Mouse (Mus musculus) midbrain, embryonic 13.5 days (tissue): ENCODE data around the gene Ift74. TPM values are rescaled to one million over a fixed set of nuclear protein-coding genes. Genes with fewer than 3 reads are reported as not detected.

ENCODE experiments used
- ATAC-seq: fragments of 200-750 bp; cut with Nextera tagmentation; 2 replicates; pipeline ENCODE4 v1.8.0; 2017; ENCODE audit warnings: mild to moderate bottlenecking, moderate TSS enrichment, moderate library complexity
- H3K27ac ChIP-seq: fragments of 300-500 bp; sonication (generic); 2 replicates; pipeline ENCODE4 v1.5.1; 2015; ENCODE audit warnings: inconsistent platforms, mild to moderate bottlenecking, moderate library complexity
- H3K27me3 ChIP-seq: fragments of 300-500 bp; sonication (generic); 2 replicates; pipeline ENCODE4 v1.6.1; 2015; ENCODE audit warnings: mild to moderate bottlenecking, inconsistent platforms
- H3K36me3 ChIP-seq: fragments of 300-500 bp; sonication (generic); 2 replicates; pipeline ENCODE4 v1.6.1; 2015; ENCODE audit warnings: mild to moderate bottlenecking, inconsistent platforms
- H3K4me1 ChIP-seq: fragments of 300-500 bp; sonication (generic); replicated peaks from 2 replicates; pipeline ENCODE4 v1.6.1; 2015; ENCODE audit warnings: inconsistent platforms
- H3K4me2 ChIP-seq: fragments of 300-500 bp; sonication (generic); replicated peaks from 2 replicates; pipeline ENCODE4 v1.6.1; 2015; ENCODE audit warnings: moderate library complexity, mild to moderate bottlenecking, inconsistent platforms
- H3K4me3 ChIP-seq: fragments of 300-500 bp; sonication (generic); replicated peaks from 2 replicates; pipeline ENCODE4 v1.5.1; 2015; ENCODE audit warnings: mild to moderate bottlenecking, inconsistent platforms
- H3K9ac ChIP-seq: fragments of 300-500 bp; sonication (generic); replicated peaks from 2 replicates; pipeline ENCODE4 v1.6.1; 2015; ENCODE audit warnings: mild to moderate bottlenecking, inconsistent platforms
- H3K9me3 ChIP-seq: fragments of 300-500 bp; sonication (generic); 2 replicates; pipeline ENCODE4 v1.6.1; 2016; ENCODE audit warnings: mild to moderate bottlenecking, inconsistent platforms
- WGBS: fragments of 180-500 bp; shearing (Covaris S2); methylation state at CpG from one replicate; pipeline ENCODE4 v1.1.7; 2015; 5-methylcytosine and 5-hydroxymethylcytosine counted together
- microRNA counts: library from miRNA; unstranded; fragments of <30 nt; microRNA quantifications from one replicate; lab custom pipeline; 2016
- microRNA-seq: library from miRNA; unstranded; fragments of <30 nt; microRNA quantifications from one replicate; pipeline ENCODE4, GENCODE M21; 2016
- polyA plus RNA-seq: library from polyadenylated mRNA; unstranded; fragments of >200 nt; fragmentation: Nextera tagmentation; extraction: Ambion mirVana; gene quantifications from 2 replicates; pipeline ENCODE4 v1.2.1, GENCODE M21; 2015

The Ift74 gene
- polyA plus RNA-seq, 1 experiment from 2014 or later: 39.4 TPM

DNA sequence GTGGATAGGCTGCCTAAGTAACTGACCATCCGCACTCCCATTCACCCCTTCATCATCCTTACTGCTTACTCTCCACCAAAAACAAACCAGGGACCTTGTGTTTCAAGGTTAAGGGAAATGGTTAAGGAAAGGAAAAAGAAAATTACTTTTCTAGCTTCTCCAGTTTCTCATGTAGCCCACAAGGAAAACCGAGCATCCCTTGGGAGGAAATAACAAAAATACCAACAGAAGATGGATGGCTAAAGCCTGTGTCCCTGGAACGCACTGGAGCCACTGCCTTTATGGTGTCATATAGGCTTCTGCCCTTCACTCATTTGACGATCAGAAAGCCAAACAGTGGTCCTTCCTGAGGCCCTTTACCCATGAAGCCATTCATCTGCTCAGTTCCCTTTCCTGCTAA, 97.1 kb downstream of the Ift74 start:
- 90% methylated on average over 4 of the region's 4 CpGs for WGBS
- H3K4me1 ChIP-seq: no peaks in the 10 kb centered on the region

DNA sequence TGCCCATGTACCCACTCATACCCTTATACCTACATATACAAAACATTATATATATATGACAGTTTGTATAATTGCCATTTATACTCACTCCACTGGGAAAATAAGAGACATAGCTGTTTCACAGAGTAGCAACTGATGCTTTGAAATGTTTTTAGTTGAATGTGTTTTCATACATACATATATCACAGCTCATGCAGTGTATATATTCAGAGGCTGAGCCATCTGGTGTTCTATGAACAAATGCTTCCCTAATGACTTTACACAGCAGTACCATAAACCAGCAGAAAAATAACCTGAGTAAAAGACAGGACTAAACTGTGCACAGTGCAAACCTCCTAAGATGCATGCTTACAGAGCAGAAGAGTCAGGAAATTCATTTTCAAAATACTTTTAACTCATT, 99.5 kb downstream of the Ift74 start:
- Histone ChIP-seq H3K4me3 (no peak overlapping the region), H3K4me1 (no peaks in the 10 kb centered on the region), H3K27ac (no peak overlapping the region), H3K27me3 (no peaks in the 10 kb centered on the region), H3K36me3 (no peaks in the 10 kb centered on the region), H3K4me2 (no peak overlapping the region), H3K9ac (no peak overlapping the region), H3K9me3 (no peaks in the 10 kb centered on the region)
- ATAC-seq: no peak

More for the DNA sequence above, 97.1 kb downstream of the Ift74 start:
- Histone ChIP-seq H3K36me3 (no peaks in the 10 kb centered on the region), H3K27me3 (no peaks in the 10 kb centered on the region), H3K4me2 (no peak overlapping the region), H3K4me3 (no peak overlapping the region), H3K27ac (no peak overlapping the region), H3K9ac (no peak overlapping the region), H3K9me3 (no peaks in the 10 kb centered on the region)
- ATAC-seq: no peak

DNA sequence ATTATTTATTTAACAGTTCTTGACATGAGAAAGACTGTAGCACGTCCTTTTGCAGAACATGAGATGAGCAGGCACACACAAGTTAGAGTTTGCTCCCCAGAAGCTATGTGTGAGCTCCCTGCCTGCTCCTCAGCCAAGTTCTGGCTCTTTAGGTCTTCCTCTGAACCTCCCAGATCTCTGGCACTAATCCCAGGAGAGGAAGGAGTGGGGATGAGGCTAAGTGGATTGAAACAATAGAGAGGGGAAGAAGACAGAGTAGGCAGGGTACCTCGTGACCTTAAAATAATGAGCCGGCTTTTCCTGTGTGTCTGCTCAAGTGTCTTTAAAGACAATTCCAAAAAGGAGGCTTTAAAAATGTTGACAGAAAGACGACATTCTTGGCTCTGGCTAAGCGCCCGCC, 100.9 kb downstream of the Ift74 start:
- no peak overlapping the region for H3K4me2 ChIP-seq

DNA sequence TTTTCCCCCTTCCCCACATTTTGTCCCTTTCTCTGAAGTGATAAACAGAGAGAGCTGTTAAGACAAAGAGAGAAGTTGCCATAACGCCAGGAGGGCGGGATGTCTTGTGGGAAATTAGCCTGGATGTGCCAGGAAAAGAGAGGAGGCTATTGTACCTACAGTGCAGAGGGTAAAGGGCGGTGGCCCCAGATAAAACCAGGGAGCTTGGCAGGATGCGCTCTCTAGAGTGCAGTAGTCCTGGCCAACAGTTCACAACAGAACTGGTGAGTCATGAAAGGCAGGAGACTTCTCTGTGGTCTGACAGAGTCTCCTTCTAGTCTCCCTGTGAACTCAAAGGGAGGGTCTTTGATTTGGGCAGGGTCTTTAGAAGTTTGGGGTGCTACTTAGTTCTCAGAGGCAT, 111.5 kb downstream of the Ift74 start:
- WGBS: 84% methylated on average over 4 of the region's 4 CpGs
- no peak overlapping the region for H3K4me2 ChIP-seq
- H3K9me3 ChIP-seq: no peaks in the 10 kb centered on the region
- no peak for ATAC-seq
- no peaks in the 10 kb centered on the region for H3K4me1 ChIP-seq
- H3K4me3 ChIP-seq: no peak overlapping the region
- no peaks in the 10 kb centered on the region for H3K36me3 ChIP-seq
- no peaks in the 10 kb centered on the region for H3K27me3 ChIP-seq
- no peak overlapping the region for H3K27ac ChIP-seq
- no peak overlapping the region for H3K9ac ChIP-seq

More for the DNA sequence above, 100.9 kb downstream of the Ift74 start:
- no peak overlapping the region for H3K27ac ChIP-seq
- no peaks in the 10 kb centered on the region for H3K9me3 ChIP-seq
- H3K9ac ChIP-seq: no peak overlapping the region
- H3K27me3 ChIP-seq: no peaks in the 10 kb centered on the region
- 45% methylated on average over 6 of the region's 6 CpGs for WGBS
- no peak for ATAC-seq
- no peak overlapping the region for H3K4me3 ChIP-seq
- no peaks in the 10 kb centered on the region for H3K4me1 ChIP-seq
- H3K36me3 ChIP-seq: no peaks in the 10 kb centered on the region

DNA sequence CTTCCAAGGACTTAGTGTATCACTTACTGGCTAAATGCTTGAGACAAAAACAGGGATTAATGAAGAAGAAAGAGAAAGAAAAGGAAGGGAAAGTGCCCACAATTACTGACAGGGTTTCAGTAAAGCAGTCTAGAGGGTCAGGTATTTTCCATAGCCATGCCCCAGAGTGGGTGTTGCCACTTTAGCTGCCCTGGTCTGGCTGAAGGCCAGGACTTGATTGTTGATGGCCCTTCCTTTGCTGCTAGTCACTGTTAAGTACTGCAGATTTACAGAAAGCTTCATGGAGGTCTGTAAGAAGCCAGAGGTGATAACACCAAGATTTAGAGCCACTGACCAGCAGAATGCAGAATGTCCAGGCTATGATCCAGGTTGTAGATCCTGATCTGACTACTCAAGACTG, 118.4 kb downstream of the Ift74 start:
- no peaks in the 10 kb centered on the region for H3K36me3 ChIP-seq
- ATAC-seq: no peak
- H3K4me1 ChIP-seq: no peaks in the 10 kb centered on the region
- H3K9ac ChIP-seq: no peak overlapping the region
- no peak overlapping the region for H3K27ac ChIP-seq
- no peak overlapping the region for H3K4me2 ChIP-seq
- no peaks in the 10 kb centered on the region for H3K27me3 ChIP-seq
- H3K9me3 ChIP-seq: no peaks in the 10 kb centered on the region; the same call in 1 of the 2 replicates
- H3K4me3 ChIP-seq: no peak overlapping the region

DNA sequence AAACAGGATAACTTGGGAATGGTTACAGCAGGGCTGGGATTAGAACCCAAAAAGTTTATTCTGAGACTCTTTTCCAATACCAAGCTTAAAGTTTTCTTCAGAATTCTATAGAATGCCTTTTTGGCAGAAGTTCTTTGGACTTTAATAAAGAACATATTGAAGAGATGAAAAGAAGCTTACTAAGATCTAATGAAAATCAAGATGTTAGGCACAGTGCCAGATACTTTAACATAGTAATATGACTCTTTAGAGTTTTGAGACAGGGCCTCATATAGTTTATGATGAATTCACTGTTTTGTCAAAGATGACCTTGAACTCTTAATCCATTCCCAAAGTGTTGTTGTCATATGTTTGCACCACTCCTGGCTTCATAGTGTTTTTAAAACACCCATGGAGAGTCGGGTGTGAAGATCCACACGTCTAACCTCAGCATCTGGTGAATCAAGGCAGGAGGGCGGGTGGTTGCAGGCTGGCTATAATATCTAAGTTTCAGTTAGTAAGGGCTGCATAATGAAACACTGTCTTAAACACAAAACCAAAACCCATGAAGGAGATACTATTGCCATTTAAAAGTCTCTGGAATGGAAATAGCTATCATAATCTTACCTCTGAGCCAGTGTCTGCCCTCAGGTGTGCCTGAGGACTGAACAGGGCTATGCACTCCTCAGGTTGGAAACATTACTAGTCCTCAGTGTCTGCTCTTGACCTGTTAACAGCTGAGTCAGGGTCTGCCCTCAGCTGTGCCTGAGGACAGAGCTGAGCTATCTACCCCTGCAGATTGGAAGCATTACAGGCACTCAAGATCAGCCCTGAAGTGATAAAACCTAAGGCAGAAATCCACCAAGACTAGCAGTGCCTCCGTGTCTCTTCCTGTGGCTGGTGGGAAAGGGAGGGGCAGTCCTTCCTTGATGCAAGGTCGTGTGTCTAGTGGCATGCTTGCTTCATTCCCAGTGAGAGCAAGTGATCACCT, 123.3 kb downstream of the Ift74 start:
- Histone ChIP-seq H3K4me1 (no peaks in the 10 kb centered on the region), H3K9ac (no peak overlapping the region), H3K27me3 (no peaks in the 10 kb centered on the region), H3K4me3 (no peak overlapping the region), H3K9me3 (no peaks in the 10 kb centered on the region; the same call in 1 of the 2 replicates), H3K36me3 (no peaks in the 10 kb centered on the region), H3K4me2 (no peak overlapping the region), H3K27ac (no peak overlapping the region)
- 76% methylated on average over 5 of the region's 5 CpGs for WGBS
- ATAC-seq: no peak

DNA sequence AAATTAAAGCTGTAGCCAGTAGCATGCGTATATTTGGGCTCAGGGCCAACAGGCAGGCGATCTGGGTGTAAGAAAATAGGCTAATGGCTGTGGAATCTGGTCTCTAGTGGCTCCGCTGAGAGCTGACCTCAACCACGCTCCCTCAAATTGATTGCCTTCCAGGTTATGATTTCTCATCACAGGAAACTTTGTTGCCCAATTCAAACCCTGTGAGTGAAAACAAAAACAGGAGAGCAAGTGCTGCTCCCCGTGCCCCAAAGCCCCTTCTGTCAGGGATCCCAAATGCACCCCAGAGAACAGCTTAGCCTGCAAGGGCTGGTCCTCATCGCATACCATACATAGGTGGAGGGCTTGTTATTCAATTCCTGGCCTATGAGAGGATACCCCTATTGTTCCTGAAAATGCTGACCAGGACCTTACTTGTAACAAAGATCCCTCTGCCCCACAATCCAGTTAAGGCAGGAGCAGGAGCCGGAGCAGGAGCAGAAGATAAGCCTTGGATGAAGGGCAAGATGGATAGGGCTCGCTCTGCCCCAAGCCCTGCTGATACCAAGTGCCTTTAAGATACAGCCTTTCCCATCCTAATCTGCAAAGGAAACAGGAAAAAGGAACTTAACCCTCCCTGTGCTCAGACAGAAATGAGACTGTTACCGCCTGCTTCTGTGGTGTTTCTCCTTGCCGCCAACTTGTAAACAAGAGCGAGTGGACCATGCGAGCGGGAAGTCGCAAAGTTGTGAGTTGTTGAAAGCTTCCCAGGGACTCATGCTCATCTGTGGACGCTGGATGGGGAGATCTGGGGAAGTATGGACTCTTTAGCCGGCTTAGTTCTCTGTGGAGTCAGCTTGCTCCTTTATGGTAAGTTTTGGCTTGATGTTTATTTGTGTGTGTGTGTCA, 124.8 kb downstream of the Ift74 start, which contains the start of gene Tek:
TSS of gene Tek (plus strand) at position 452 of the 894 bp plus-strand sequence.
- H3K27me3 ChIP-seq: no peaks in the 10 kb centered on the region
- WGBS: 76% methylated on average over 16 of the region's 16 CpGs
- ATAC-seq: no peak
- no peak within 1 kb of the TSS for H3K4me3 ChIP-seq
- no peaks in the 10 kb centered on the region for H3K4me1 ChIP-seq
- no peak within 1 kb of the TSS for H3K9ac ChIP-seq
- H3K27ac ChIP-seq: no peak within 1 kb of the TSS
- H3K36me3 ChIP-seq: no peaks in the 10 kb centered on the region
- H3K9me3 ChIP-seq: no peaks in the 10 kb centered on the region; the same call in 1 of the 2 replicates
- H3K4me2 ChIP-seq: no peak within 1 kb of the TSS

DNA sequence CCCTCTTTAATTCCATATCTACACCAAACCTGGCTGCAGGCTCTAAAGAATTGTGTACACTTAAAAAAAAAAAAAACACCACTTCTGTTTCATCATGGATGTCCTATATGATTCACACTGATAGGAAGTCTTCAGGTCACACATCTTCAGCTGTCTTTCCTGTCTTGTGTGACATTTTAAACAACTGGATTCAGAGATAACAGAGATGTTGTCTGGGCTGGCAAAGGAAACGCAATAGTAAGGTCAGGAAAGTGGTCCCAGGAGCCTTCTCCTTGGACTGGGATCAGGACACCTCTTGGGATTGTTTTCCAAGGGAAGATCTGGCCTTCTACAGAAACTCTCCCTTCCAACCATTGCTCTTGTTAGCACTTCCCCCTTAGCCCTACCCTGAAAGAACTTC, 127.5 kb downstream of the Ift74 start:
- Histone ChIP-seq H3K4me2 (no peak overlapping the region), H3K9ac (no peak overlapping the region), H3K9me3 (no peaks in the 10 kb centered on the region), H3K27me3 (no peaks in the 10 kb centered on the region), H3K4me3 (no peak overlapping the region), H3K36me3 (no peaks in the 10 kb centered on the region), H3K27ac (no peak overlapping the region), H3K4me1 (no peaks in the 10 kb centered on the region)
- no peak for ATAC-seq
- WGBS: 82% methylated on average over 1 of the region's 1 CpGs

MicroRNAs encoded within 50 kb of the gene (microRNA counts, 519-probe panel; counts per million panel counts)
- microRNA mmu-miR-872 (lab: Ali Mortazavi, UCI): 4,970 counts per million, percentile 87 among the panel's probes with 10 or more counts

Small RNA genes lying within 50 kb of the gene (microRNA-seq; reads per million reads assigned to microRNA genes)
- 4,427 reads per million, percentile 91 among the genes with 10 or more reads in this experiment for gene Mir872

Other genes starting within 250 kb of the Ift74 start
- 0.61 TPM in 1 of 2 replicates, not detected in the other for gene Gm10306, start 57.9 kb upstream of the Ift74 start, polyA plus RNA-seq
- 23.4 and 26.5 TPM in 2 replicates for gene Caap1, start 57.7 kb upstream of the Ift74 start, polyA plus RNA-seq
- gene Plaa, start 11.2 kb upstream of the Ift74 start, polyA plus RNA-seq: 82.0 and 85.1 TPM in 2 replicates
- 0.59 and 0.86 TPM in 2 replicates for gene Lrrc19, start 35.7 kb downstream of the Ift74 start, polyA plus RNA-seq
- gene Tek, start 124.8 kb downstream of the Ift74 start, polyA plus RNA-seq: 7.5 and 8.3 TPM in 2 replicates